Mouse (Mus musculus): Measurements from ENCODE around the gene Cyp3a25. TPM values are rescaled to one million over a fixed set of nuclear protein-coding genes. Genes with fewer than 3 reads are reported as not detected.
"Not testable (repeated sequence)": the region's sequence is repeated elsewhere in the genome, so short reads cannot be mapped to it uniquely, and the experiment has no call there.

Cyp3a25 gene
- total RNA-seq (2017), result not detected in 2 replicates

GRCm38 (mm10) chr5:146009509-146009908 is at the start of gene Cyp3a25:
Gene Cyp3a25, minus strand, starts transcription at chr5:146009618.
- not testable (repeated sequence) for ATAC-seq (replicated peaks; ENCODE audit: low read depth, poor library complexity, severe bottlenecking)

GRCm38 (mm10) chr5:146021136-146021535 is 11.7 kb upstream of the Cyp3a25 start:
- no peak for ATAC-seq (replicated peaks; ENCODE audit: low read depth, poor library complexity, severe bottlenecking)

DNA sequence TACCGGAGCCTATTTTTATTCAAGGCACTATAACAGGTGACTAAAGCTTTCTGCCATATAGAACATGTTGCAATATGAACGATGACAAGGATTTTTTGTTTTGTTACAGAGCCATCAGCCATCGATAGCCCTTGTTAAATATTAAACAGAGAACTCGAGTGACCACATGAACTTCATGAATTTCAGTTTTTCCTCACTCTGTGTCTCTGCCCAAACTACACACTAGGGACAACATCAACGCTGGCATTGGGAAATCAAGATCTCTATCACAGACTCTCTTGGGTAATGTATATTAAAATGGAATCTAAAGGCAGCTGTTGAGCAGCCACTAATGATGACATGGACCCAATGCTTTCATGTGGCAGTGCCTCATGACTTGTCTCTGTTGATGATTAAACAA is 8.9 kb upstream of the Cyp3a25 start:
- no peak for ATAC-seq (replicated peaks; ENCODE audit: low read depth, poor library complexity, severe bottlenecking)

GRCm38 (mm10) chr5:146011251-146011650 is 1.8 kb upstream of the Cyp3a25 start:
- no peak for ATAC-seq (replicated peaks; ENCODE audit: low read depth, poor library complexity, severe bottlenecking)

- ATAC-seq (replicated peaks; ENCODE audit: low read depth, poor library complexity, severe bottlenecking), result no peak
Measured at GRCm38 (mm10) chr5:145967080-145967479, 42.3 kb downstream of the Cyp3a25 start.

Other genes with a start within 250 kb of the Cyp3a25 start
- gene Cyp3a44, start 203.7 kb downstream of the Cyp3a25 start, total RNA-seq (2017), result not detected in 2 replicates
- gene Cyp3a11, start 129.7 kb downstream of the Cyp3a25 start, total RNA-seq (2017), result not detected in 2 replicates
- gene Cyp3a59, start 69.6 kb upstream of the Cyp3a25 start, total RNA-seq (2017), result not detected in 2 replicates
- not detected in 2 replicates for gene Gm5565, start 150.9 kb upstream of the Cyp3a25 start, total RNA-seq (2017)
- not detected in 2 replicates for gene Gm6309, start 161.1 kb upstream of the Cyp3a25 start, total RNA-seq (2017)
- gene 1700001J03Rik, start 175.7 kb upstream of the Cyp3a25 start, total RNA-seq (2017), result not detected in 2 replicates
- 44.5 and 52.1 TPM in 2 replicates for gene Rnf6, start 211.9 kb upstream of the Cyp3a25 start, total RNA-seq (2017)
- 44.0 and 46.9 TPM in 2 replicates for gene Cdk8, start 221.6 kb upstream of the Cyp3a25 start, total RNA-seq (2017)